Mouse (Mus musculus) limb, embryonic 12.5 days (tissue): ENCODE measurements around the gene Mthfsd. TPM values are rescaled to one million over a fixed set of nuclear protein-coding genes. Genes with fewer than 3 reads are reported as not detected.

ENCODE experiments used
- ATAC-seq: fragments of 200-750 bp; cut with Nextera tagmentation; 2 replicates; pipeline ENCODE4 v1.8.0; 2017; ENCODE audit warnings: low read depth, moderate TSS enrichment; ENCODE audit not compliant: insufficient number of reproducible peaks, insufficient read depth, low FRiP score, low TSS enrichment
- H3K27ac ChIP-seq: fragments of 300-500 bp; sonication (generic); 2 replicates; pipeline ENCODE4 v1.5.1; 2016; ENCODE audit warnings: mild to moderate bottlenecking, moderate library complexity
- H3K27me3 ChIP-seq: fragments of 300-500 bp; sonication (generic); 2 replicates; pipeline ENCODE4 v1.6.1; 2016; ENCODE audit warnings: mild to moderate bottlenecking, moderate library complexity
- H3K36me3 ChIP-seq: fragments of 300-500 bp; sonication (generic); 2 replicates; pipeline ENCODE4 v1.6.1; 2016; ENCODE audit warnings: mild to moderate bottlenecking, moderate library complexity
- H3K4me1 ChIP-seq: fragments of 300-500 bp; sonication (generic); replicated peaks from 2 replicates; pipeline ENCODE4 v1.6.1; 2016
- H3K4me2 ChIP-seq: fragments of 300-500 bp; sonication (generic); 2 replicates; pipeline ENCODE4 v1.6.1; 2016; ENCODE audit warnings: mild to moderate bottlenecking, moderate library complexity
- H3K4me3 ChIP-seq: fragments of 300-500 bp; sonication (generic); replicated peaks from 2 replicates; pipeline ENCODE4 v1.5.1; 2016; ENCODE audit warnings: mild to moderate bottlenecking
- H3K9ac ChIP-seq: fragments of 300-500 bp; sonication (generic); replicated peaks from 2 replicates; pipeline ENCODE4 v1.6.1; 2016; ENCODE audit warnings: mild to moderate bottlenecking, moderate library complexity
- H3K9me3 ChIP-seq: fragments of 300-500 bp; sonication (generic); 2 replicates; pipeline ENCODE4 v1.6.1; 2016; ENCODE audit warnings: mild to moderate bottlenecking, moderate library complexity
- WGBS: fragments of 180-500 bp; shearing (Covaris S2); methylation state at CpG from one replicate; pipeline ENCODE4 v1.1.7; 2016; 5-methylcytosine and 5-hydroxymethylcytosine counted together
- polyA plus RNA-seq: library from polyadenylated mRNA; unstranded; fragments of >200 nt; fragmentation: Nextera tagmentation; extraction: Ambion mirVana; gene quantifications from 2 replicates; pipeline ENCODE4 v1.2.1, GENCODE M21; 2016

The Mthfsd gene
- polyA plus RNA-seq, 1 experiment from 2014 or later: 71.7 TPM

GRCm38 (mm10) chr8:121079201-121079600 lies 29.0 kb downstream of the Mthfsd start:
- no peak for ATAC-seq
- H3K27ac ChIP-seq: no peak overlapping the region
- no peaks in the 10 kb centered on the region for H3K9me3 ChIP-seq
- peaks cover 36% of the 10 kb centered on the region for H3K4me1 ChIP-seq
- no peak overlapping the region for H3K9ac ChIP-seq
- no peak overlapping the region for H3K4me2 ChIP-seq
- H3K4me3 ChIP-seq: no peak overlapping the region
- H3K27me3 ChIP-seq: peaks cover 100% of the 10 kb centered on the region
- WGBS: under 1% methylated on average over 7 of the region's 7 CpGs
- no peaks in the 10 kb centered on the region for H3K36me3 ChIP-seq

- WGBS: 7% methylated on average over 14 of the region's 14 CpGs
- Histone ChIP-seq H3K27me3 (peaks cover 100% of the 10 kb centered on the region), H3K4me1 (peaks cover 36% of the 10 kb centered on the region), H3K9ac (no peak overlapping the region), H3K27ac (no peak overlapping the region), H3K4me2 (no peak overlapping the region), H3K9me3 (no peaks in the 10 kb centered on the region), H3K4me3 (no peak overlapping the region), H3K36me3 (no peaks in the 10 kb centered on the region)
- no peak for ATAC-seq
Measured at GRCm38 (mm10) chr8:121078721-121079120, 29.5 kb downstream of the Mthfsd start.

- Histone ChIP-seq H3K27ac (no peak overlapping the region), H3K36me3 (no peaks in the 10 kb centered on the region), H3K4me2 (no peak overlapping the region), H3K9ac (no peak overlapping the region), H3K27me3 (peaks cover 100% of the 10 kb centered on the region), H3K4me1 (peaks cover 36% of the 10 kb centered on the region), H3K4me3 (no peak overlapping the region), H3K9me3 (no peaks in the 10 kb centered on the region)
- ATAC-seq: no peak
- 18% methylated on average over 7 of the region's 7 CpGs for WGBS
Measured at GRCm38 (mm10) chr8:121076555-121076954, 31.6 kb downstream of the Mthfsd start.

- no peak for ATAC-seq
- 7% methylated on average over 13 of the region's 13 CpGs for WGBS
- Histone ChIP-seq H3K27ac (no peak overlapping the region), H3K36me3 (no peaks in the 10 kb centered on the region), H3K4me2 (no peak overlapping the region), H3K4me1 (peaks cover 40% of the 10 kb centered on the region), H3K9ac (no peak overlapping the region), H3K4me3 (no peak overlapping the region), H3K27me3 (peaks cover 100% of the 10 kb centered on the region), H3K9me3 (no peaks in the 10 kb centered on the region)
Measured at GRCm38 (mm10) chr8:121075936-121076335, 32.3 kb downstream of the Mthfsd start.

DNA sequence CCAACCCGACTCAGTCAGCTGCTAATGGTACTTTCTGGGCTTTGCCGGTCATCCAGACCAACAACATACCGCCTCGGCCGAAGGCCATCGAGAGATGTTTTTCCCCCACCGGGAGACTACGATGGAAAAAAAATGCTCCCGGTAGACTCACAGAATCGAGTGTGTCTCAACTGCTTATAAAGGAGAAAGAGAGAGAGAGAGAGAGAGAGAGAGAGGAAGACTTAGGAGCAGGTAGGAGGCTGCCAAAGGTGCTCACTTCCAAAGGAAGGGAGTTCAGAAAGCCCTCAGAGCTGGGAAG lies 33.4 kb downstream of the Mthfsd start:
- 1% methylated on average over 10 of the region's 10 CpGs for WGBS
- H3K27me3 ChIP-seq: peaks cover 100% of the 10 kb centered on the region
- no peak overlapping the region for H3K9ac ChIP-seq
- ATAC-seq: no peak
- peaks cover 44% of the 10 kb centered on the region for H3K4me1 ChIP-seq
- H3K9me3 ChIP-seq: no peaks in the 10 kb centered on the region
- H3K27ac ChIP-seq: no peak overlapping the region
- H3K36me3 ChIP-seq: no peaks in the 10 kb centered on the region
- no peak overlapping the region for H3K4me3 ChIP-seq
- H3K4me2 ChIP-seq: no peak overlapping the region

DNA sequence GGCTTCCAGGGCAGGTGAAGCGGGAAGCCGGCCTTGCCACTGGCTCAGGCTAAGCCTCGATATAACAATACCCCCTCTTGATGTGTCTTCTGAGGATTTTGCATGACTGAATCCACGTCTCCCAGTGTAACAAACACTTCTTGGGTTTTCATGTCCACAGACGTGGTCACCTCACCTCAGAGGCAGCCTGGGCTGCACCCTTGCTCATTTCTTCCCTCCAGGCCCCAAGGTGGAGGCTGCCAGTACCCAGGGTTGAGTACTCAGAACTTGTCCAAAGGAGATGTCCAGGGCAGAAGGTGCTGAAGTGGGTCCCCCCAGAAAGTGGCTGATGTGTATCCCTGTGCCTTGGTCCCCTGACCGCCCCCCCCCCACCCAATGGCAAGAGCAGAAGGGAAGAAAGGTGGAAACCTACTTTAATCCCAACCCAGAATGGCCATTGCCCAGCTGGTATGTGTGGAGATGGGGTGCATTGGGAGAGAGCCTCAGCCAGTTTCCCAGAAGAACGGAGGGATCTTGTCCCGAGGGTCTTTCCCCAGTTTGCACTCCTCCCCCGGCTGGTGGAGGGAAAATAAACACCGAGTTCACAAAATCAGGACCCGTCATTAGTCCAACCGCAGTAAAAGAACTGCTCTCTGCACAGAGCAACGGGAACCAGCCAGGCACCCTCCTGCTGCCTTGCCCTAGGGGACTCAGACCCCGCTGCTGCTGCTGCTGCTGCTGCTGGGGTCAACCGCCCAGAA lies 33.9 kb downstream of the Mthfsd start:
- H3K4me2 ChIP-seq: peak overlapping the region; percentile 52; the same call in 1 of the 2 replicates
- no peaks in the 10 kb centered on the region for H3K9me3 ChIP-seq
- H3K9ac ChIP-seq: no peak overlapping the region
- no peak overlapping the region for H3K4me3 ChIP-seq
- peaks cover 44% of the 10 kb centered on the region for H3K4me1 ChIP-seq
- H3K36me3 ChIP-seq: no peaks in the 10 kb centered on the region
- H3K27ac ChIP-seq: no peak overlapping the region
- no peak for ATAC-seq
- WGBS: 3% methylated on average over 15 of the region's 15 CpGs
- peaks cover 100% of the 10 kb centered on the region for H3K27me3 ChIP-seq

- Histone ChIP-seq H3K4me2 (peak overlapping the region; percentile 52), H3K4me3 (peak overlapping the region; percentile 26), H3K27ac (no peak overlapping the region), H3K36me3 (no peaks in the 10 kb centered on the region), H3K4me1 (peaks cover 44% of the 10 kb centered on the region), H3K27me3 (peaks cover 100% of the 10 kb centered on the region), H3K9me3 (no peaks in the 10 kb centered on the region), H3K9ac (peak overlapping the region; percentile 37; the same call in 1 of the 2 replicates)
- WGBS: 1% methylated on average over 48 of the region's 48 CpGs
- no peak for ATAC-seq
Measured at GRCm38 (mm10) chr8:121073174-121074107, 34.8 kb downstream of the Mthfsd start.

- H3K27me3 ChIP-seq: peaks cover 100% of the 10 kb centered on the region
- no peak overlapping the region for H3K9ac ChIP-seq
- no peak overlapping the region for H3K27ac ChIP-seq
- H3K9me3 ChIP-seq: no peaks in the 10 kb centered on the region
- H3K36me3 ChIP-seq: no peaks in the 10 kb centered on the region
- peak overlapping the region; percentile 26 for H3K4me3 ChIP-seq
- peaks cover 44% of the 10 kb centered on the region for H3K4me1 ChIP-seq
- 22% methylated on average over 11 of the region's 11 CpGs for WGBS
- ATAC-seq: no peak
- H3K4me2 ChIP-seq: peak overlapping the region; percentile 52
Measured at GRCm38 (mm10) chr8:121072406-121073130, 35.6 kb downstream of the Mthfsd start.

DNA sequence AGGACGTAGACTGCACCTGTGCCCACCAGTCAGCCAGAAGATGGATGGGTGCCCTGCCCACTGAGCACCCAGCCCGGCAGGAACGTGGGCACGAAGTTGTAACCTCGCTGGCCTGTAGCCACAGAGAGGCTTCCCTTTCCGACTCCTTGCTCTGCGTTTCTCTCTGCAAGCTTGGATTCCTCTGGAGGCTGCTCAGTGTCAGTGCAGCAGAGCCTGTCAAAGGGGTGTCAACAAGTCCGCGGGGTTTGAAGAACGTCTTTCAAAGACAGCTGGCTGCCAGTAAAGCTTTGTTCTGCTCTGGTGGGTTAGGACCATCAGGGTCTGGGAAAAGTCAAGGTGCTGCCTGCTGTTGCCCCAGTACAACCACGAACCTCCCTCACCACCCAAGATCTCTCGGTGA lies 36.7 kb downstream of the Mthfsd start:
- WGBS: 2% methylated on average over 12 of the region's 12 CpGs
- H3K27ac ChIP-seq: no peak overlapping the region
- no peaks in the 10 kb centered on the region for H3K9me3 ChIP-seq
- no peaks in the 10 kb centered on the region for H3K36me3 ChIP-seq
- H3K4me3 ChIP-seq: no peak overlapping the region
- peaks cover 93% of the 10 kb centered on the region for H3K27me3 ChIP-seq
- ATAC-seq: no peak
- no peak overlapping the region for H3K4me2 ChIP-seq
- no peak overlapping the region for H3K9ac ChIP-seq
- peaks cover 44% of the 10 kb centered on the region for H3K4me1 ChIP-seq

- 66% methylated on average over 13 of the region's 13 CpGs for WGBS
- peak overlapping the region; percentile 24; the same call in 1 of the 2 replicates for H3K4me2 ChIP-seq
- no peak overlapping the region for H3K9ac ChIP-seq
- no peak overlapping the region for H3K4me3 ChIP-seq
- no peaks in the 10 kb centered on the region for H3K36me3 ChIP-seq
- H3K4me1 ChIP-seq: no peaks in the 10 kb centered on the region
- peaks cover 71% of the 10 kb centered on the region for H3K27me3 ChIP-seq
- no peaks in the 10 kb centered on the region for H3K9me3 ChIP-seq
- H3K27ac ChIP-seq: peak overlapping the region; percentile 80
- ATAC-seq: no peak
Measured at GRCm38 (mm10) chr8:121063649-121064048, 44.5 kb downstream of the Mthfsd start.

DNA sequence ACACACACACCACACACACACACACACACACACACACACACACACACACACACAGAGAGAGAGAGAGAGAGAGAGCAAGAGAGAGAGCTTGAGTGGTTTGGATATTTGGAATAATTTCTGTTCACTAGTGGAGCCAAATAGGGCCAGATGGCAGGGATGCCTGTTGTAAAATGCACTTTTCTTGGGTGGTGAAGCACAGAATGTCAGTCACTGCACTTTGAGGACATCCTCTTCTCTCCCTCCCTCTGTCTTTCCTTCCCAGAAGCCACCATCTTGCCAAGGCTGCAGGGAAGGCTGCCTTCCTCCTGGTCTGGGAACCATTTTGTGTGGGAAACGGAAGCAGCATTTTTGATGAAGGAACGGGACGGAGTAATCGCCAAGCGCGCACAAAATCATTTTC lies 45.7 kb downstream of the Mthfsd start:
- 93% methylated on average over 6 of the region's 6 CpGs for WGBS
- H3K27me3 ChIP-seq: peaks cover 68% of the 10 kb centered on the region
- H3K9me3 ChIP-seq: no peaks in the 10 kb centered on the region
- no peaks in the 10 kb centered on the region for H3K36me3 ChIP-seq
- H3K4me1 ChIP-seq: no peaks in the 10 kb centered on the region
- no peak overlapping the region for H3K4me2 ChIP-seq
- H3K9ac ChIP-seq: no peak overlapping the region
- no peak overlapping the region for H3K27ac ChIP-seq
- no peak overlapping the region for H3K4me3 ChIP-seq
- ATAC-seq: no peak
